Mouse (Mus musculus): ENCODE results near the gene Trim46. TPM values are rescaled to one million over a fixed set of nuclear protein-coding genes. Genes with fewer than 3 reads are reported as not detected.
A peak's percentile ranks its signal among the peaks of the same experiment; 100 is the strongest.

Gene Trim46
- polyA plus RNA-seq, 1 experiment from 2014 or later: 0.28 TPM

DNA sequence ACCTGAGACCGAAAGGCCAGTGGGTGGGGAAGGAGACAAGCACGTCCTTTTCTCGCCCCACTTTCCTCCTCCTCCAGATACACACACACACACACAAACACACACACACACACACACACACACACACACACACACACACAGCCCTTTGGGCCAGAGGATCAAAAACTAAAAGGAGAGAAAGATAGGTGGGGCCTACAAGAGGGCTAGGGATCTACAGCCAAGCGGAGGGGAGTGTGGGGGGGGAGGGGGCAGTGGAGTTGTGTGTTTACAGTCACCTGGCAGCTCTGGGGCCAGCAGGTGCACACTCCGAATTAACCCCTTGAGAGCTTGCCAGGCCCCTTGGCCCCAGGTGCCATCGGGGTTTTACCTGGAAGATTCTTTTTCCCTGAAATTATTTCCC is 13.5 kb downstream of the Trim46 start:
- 63% methylated on average over 6 of the region's 6 CpGs for WGBS (ENCODE audit: insufficient replicate concordance)
- no peaks in the 10 kb centered on the region for H3K9me3 ChIP-seq (replicated peaks; ENCODE audit: control insufficient read depth, low read length)
- H3K36me3 ChIP-seq (ENCODE audit: control insufficient read depth, insufficient read depth): no peaks in the 10 kb centered on the region
- no peak overlapping the region for H3K4me3 ChIP-seq (ENCODE audit: low read depth, low read length)
- peaks cover 27% of the 10 kb centered on the region for H3K27me3 ChIP-seq (ENCODE audit: control insufficient read depth, insufficient read depth, low read depth, low read length)
- H3K4me1 ChIP-seq (ENCODE audit: control insufficient read depth, low read depth, low read length): peaks cover 9% of the 10 kb centered on the region
- H3K27ac ChIP-seq (ENCODE audit: low read length): no peak overlapping the region
- no peak overlapping the region for H3K9ac ChIP-seq (ENCODE audit: low read depth, low read length)
- ATAC-seq (ENCODE audit: low read depth): no peak
- H3K4me2 ChIP-seq (ENCODE audit: low read depth, low read length): no peak overlapping the region

- Histone ChIP-seq H3K4me1 (ENCODE audit: control insufficient read depth, low read depth, low read length) (peaks cover 15% of the 10 kb centered on the region), H3K36me3 (ENCODE audit: control insufficient read depth, insufficient read depth) (no peaks in the 10 kb centered on the region), H3K9me3 (replicated peaks; ENCODE audit: control insufficient read depth, low read length) (no peaks in the 10 kb centered on the region), H3K9ac (ENCODE audit: low read depth, low read length) (no peak overlapping the region), H3K27me3 (ENCODE audit: control insufficient read depth, insufficient read depth, low read depth, low read length) (peaks cover 35% of the 10 kb centered on the region), H3K4me3 (ENCODE audit: low read depth, low read length) (no peak overlapping the region), H3K27ac (ENCODE audit: low read length) (no peak overlapping the region), H3K4me2 (ENCODE audit: low read depth, low read length) (no peak overlapping the region)
- 60% methylated on average over 16 of the region's 16 CpGs for WGBS (ENCODE audit: insufficient replicate concordance)
- ATAC-seq (ENCODE audit: low read depth): no peak
Observed at GRCm38 (mm10) chr3:89231772-89232275, 14.3 kb downstream of the Trim46 start.

DNA sequence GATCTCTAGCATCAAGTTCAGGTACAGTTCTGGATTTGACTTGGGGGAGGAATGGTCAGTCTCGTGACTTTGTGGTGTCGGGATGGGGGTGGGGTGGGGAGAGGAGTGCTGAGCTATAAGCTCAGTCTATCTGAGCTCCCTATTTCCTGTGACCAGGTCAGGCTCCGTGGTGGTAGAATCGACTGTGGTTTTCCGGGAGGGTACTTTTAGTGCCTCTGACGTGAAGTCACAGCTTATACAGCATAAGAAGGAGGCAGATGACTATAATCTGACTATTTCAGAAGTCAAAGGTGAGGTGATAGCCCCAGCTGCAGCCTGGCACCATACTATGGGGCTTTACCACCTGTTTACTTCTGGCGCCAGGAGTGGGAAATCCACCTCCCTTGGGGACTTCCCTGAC is 14.8 kb downstream of the Trim46 start:
- no peak for ATAC-seq (ENCODE audit: low read depth)
- H3K4me3 ChIP-seq (ENCODE audit: low read depth, low read length): no peak overlapping the region
- H3K27ac ChIP-seq (ENCODE audit: low read length): no peak overlapping the region
- no peaks in the 10 kb centered on the region for H3K9me3 ChIP-seq (replicated peaks; ENCODE audit: control insufficient read depth, low read length)
- H3K4me2 ChIP-seq (ENCODE audit: low read depth, low read length): no peak overlapping the region
- peaks cover 15% of the 10 kb centered on the region for H3K4me1 ChIP-seq (ENCODE audit: control insufficient read depth, low read depth, low read length)
- H3K36me3 ChIP-seq (ENCODE audit: control insufficient read depth, insufficient read depth): no peaks in the 10 kb centered on the region
- H3K27me3 ChIP-seq (ENCODE audit: control insufficient read depth, insufficient read depth, low read depth, low read length): peaks cover 40% of the 10 kb centered on the region
- H3K9ac ChIP-seq (ENCODE audit: low read depth, low read length): no peak overlapping the region
- 23% methylated on average over 7 of the region's 7 CpGs for WGBS (ENCODE audit: insufficient replicate concordance)

DNA sequence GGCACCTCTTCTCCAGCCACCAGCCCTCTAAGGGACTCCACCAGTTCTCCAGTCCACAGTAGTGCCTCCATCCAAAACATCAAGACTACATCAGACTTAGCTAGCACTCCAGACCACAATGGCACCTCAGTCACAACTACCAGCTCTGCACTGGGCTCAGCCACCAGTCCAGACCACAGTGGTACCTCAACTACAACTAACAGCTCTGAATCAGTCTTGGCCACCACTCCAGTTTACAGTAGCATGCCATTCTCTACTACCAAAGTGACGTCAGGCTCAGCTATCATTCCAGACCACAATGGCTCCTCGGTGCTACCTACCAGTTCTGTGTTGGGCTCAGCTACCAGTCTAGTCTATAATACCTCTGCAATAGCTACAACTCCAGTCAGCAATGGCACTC is 15.5 kb downstream of the Trim46 start:
- H3K27ac ChIP-seq (ENCODE audit: low read length): no peak overlapping the region
- no peak for ATAC-seq (ENCODE audit: low read depth)
- H3K36me3 ChIP-seq (ENCODE audit: control insufficient read depth, insufficient read depth): no peaks in the 10 kb centered on the region
- no peak overlapping the region for H3K9ac ChIP-seq (ENCODE audit: low read depth, low read length)
- no peak overlapping the region for H3K4me2 ChIP-seq (ENCODE audit: low read depth, low read length)
- peaks cover 15% of the 10 kb centered on the region for H3K4me1 ChIP-seq (ENCODE audit: control insufficient read depth, low read depth, low read length)
- no peaks in the 10 kb centered on the region for H3K9me3 ChIP-seq (replicated peaks; ENCODE audit: control insufficient read depth, low read length)
- WGBS (ENCODE audit: insufficient replicate concordance): 53% methylated on average over 2 of the region's 2 CpGs
- H3K4me3 ChIP-seq (ENCODE audit: low read depth, low read length): no peak overlapping the region
- H3K27me3 ChIP-seq (ENCODE audit: control insufficient read depth, insufficient read depth, low read depth, low read length): peaks cover 47% of the 10 kb centered on the region

DNA sequence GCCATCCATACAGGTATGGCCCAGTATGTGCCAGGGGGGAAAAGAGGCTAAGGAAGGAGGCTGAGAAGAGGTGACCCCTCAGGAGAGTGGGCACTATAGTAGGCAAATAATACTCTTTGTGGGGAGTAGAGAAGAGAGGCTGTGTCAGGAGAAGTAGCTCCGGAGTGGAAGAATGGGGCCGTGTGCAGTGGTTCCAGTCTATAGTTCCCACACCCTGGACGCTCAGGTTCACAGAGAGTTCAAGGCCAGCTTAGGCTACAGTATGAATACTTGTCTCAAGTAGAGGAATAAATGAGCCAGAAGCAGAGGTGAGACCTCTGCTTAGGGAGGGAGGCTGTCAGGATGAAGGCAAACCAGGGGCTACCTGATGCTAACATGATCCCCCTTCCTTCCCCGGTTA is 16.8 kb downstream of the Trim46 start:
- Histone ChIP-seq H3K4me2 (ENCODE audit: low read depth, low read length) (no peak overlapping the region), H3K4me3 (ENCODE audit: low read depth, low read length) (no peak overlapping the region), H3K27me3 (ENCODE audit: control insufficient read depth, insufficient read depth, low read depth, low read length) (peaks cover 51% of the 10 kb centered on the region), H3K4me1 (ENCODE audit: control insufficient read depth, low read depth, low read length) (peaks cover 15% of the 10 kb centered on the region), H3K9ac (ENCODE audit: low read depth, low read length) (no peak overlapping the region), H3K36me3 (ENCODE audit: control insufficient read depth, insufficient read depth) (no peaks in the 10 kb centered on the region), H3K9me3 (replicated peaks; ENCODE audit: control insufficient read depth, low read length) (no peaks in the 10 kb centered on the region), H3K27ac (ENCODE audit: low read length) (no peak overlapping the region)
- WGBS (ENCODE audit: insufficient replicate concordance): 66% methylated on average over 4 of the region's 4 CpGs
- ATAC-seq (ENCODE audit: low read depth): no peak

DNA sequence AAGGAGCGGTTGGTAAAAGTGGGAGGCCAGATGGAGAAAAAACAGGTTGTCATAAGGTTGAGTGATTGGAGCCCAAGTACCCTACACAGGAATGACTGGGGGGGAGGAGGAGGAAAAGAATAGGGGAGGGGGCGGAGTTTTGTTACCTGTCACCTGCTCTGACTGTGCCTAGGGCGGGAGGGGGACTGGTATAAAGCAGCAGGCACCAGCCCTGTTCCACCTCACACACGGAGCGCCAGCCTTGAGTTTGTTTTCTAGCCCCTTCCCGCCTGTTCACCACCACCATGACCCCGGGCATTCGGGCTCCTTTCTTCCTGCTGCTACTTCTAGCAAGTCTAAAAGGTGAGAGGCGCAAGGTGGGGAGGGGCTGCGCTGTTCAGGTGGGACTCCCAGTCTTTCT is 17.3 kb downstream of the Trim46 start, which contains the start of gene Muc1:
TSS of gene Muc1 (plus strand) at position 222 of the 400 bp plus-strand sequence.
- H3K27me3 ChIP-seq (ENCODE audit: control insufficient read depth, insufficient read depth, low read depth, low read length): peaks cover 51% of the 10 kb centered on the region
- H3K9me3 ChIP-seq (replicated peaks; ENCODE audit: control insufficient read depth, low read length): no peaks in the 10 kb centered on the region
- ATAC-seq (ENCODE audit: low read depth): no peak
- no peak within 1 kb of the TSS for H3K9ac ChIP-seq (ENCODE audit: low read depth, low read length)
- peaks cover 15% of the 10 kb centered on the region for H3K4me1 ChIP-seq (ENCODE audit: control insufficient read depth, low read depth, low read length)
- H3K4me3 ChIP-seq (ENCODE audit: low read depth, low read length): peak within 1 kb of the TSS; percentile 57
- peak within 1 kb of the TSS; percentile 74 for H3K4me2 ChIP-seq (ENCODE audit: low read depth, low read length)
- no peak within 1 kb of the TSS for H3K27ac ChIP-seq (ENCODE audit: low read length)
- WGBS (ENCODE audit: insufficient replicate concordance): 32% methylated on average over 10 of the region's 10 CpGs
- no peaks in the 10 kb centered on the region for H3K36me3 ChIP-seq (ENCODE audit: control insufficient read depth, insufficient read depth)

DNA sequence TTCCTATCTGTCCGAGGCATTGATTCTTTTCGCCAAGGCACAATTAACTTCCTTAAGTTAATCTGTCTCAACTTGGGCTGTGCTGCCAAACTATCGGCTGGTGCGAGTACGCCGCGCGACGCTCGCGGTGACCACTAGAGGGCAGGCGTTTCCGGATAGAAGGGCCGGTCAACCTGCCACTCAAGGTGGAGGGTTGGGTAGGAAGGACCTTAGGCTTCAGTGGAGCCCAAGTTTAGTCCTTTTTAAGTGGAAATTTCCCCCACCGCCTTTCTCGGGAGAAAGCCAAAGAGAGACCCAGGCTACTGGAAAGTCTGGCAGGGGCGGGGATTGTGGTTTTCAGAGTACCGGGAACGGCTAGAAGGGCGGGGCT is 17.9 kb downstream of the Trim46 start:
- Histone ChIP-seq H3K4me2 (ENCODE audit: low read depth, low read length) (peak overlapping the region; percentile 74), H3K4me1 (ENCODE audit: control insufficient read depth, low read depth, low read length) (peaks cover 15% of the 10 kb centered on the region), H3K27ac (ENCODE audit: low read length) (no peak overlapping the region), H3K27me3 (ENCODE audit: control insufficient read depth, insufficient read depth, low read depth, low read length) (peaks cover 51% of the 10 kb centered on the region), H3K9ac (ENCODE audit: low read depth, low read length) (no peak overlapping the region), H3K4me3 (ENCODE audit: low read depth, low read length) (peak overlapping the region; percentile 57), H3K9me3 (replicated peaks; ENCODE audit: control insufficient read depth, low read length) (no peaks in the 10 kb centered on the region), H3K36me3 (ENCODE audit: control insufficient read depth, insufficient read depth) (no peaks in the 10 kb centered on the region)
- ATAC-seq (ENCODE audit: low read depth): peak; percentile 49
- WGBS (ENCODE audit: insufficient replicate concordance): under 1% methylated on average over 20 of the region's 20 CpGs

DNA sequence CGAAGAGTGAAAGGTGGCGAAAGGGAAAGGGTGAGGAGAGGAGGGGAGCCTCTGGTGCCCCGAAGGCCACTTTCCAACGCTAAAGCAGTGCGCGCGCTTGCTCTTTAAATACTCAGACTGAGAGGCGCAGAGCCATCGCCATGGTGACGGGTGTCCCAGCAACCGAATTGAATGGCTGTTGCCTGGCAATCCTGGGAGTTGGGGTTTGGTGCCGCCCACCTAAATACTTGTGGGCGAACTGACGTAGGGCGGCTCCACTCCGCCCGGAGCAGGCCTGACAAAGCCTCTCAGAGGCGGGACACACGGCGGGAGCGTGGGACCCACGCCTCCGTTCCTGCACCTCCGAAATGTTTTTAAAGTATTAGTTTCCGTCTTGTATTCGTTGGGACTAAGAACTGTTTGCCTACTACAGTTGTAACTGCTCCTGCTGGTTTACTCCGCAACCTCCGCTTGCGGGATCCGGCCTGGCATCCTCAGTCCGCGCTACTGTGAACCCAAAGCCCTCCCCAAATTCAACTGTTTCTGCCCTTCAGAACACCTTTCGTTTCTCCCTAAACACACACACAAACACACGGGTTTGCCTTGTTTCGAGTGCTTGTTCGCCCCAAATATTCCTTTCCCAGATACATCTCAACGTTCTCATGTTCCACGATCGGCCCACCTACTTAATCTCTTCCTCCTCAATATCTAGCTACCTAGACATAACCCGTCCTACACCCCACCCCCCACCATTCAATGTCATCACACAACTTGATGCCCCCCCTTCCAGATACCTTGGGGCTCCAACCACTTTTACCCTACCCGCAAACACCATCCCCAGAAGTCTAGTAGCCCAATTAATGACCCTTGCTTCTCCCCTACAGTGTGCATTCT is 18.6 kb downstream of the Trim46 start:
- Histone ChIP-seq H3K36me3 (ENCODE audit: control insufficient read depth, insufficient read depth) (no peaks in the 10 kb centered on the region), H3K4me2 (ENCODE audit: low read depth, low read length) (peak overlapping the region; percentile 74), H3K9me3 (replicated peaks; ENCODE audit: control insufficient read depth, low read length) (no peaks in the 10 kb centered on the region), H3K27ac (ENCODE audit: low read length) (no peak overlapping the region), H3K27me3 (ENCODE audit: control insufficient read depth, insufficient read depth, low read depth, low read length) (peaks cover 51% of the 10 kb centered on the region), H3K9ac (ENCODE audit: low read depth, low read length) (no peak overlapping the region), H3K4me1 (ENCODE audit: control insufficient read depth, low read depth, low read length) (peaks cover 15% of the 10 kb centered on the region), H3K4me3 (ENCODE audit: low read depth, low read length) (peak overlapping the region; percentile 57)
- WGBS (ENCODE audit: insufficient replicate concordance): 4% methylated on average over 41 of the region's 41 CpGs
- ATAC-seq (ENCODE audit: low read depth): peak; percentile 39; the same call in 1 of the 2 replicates

DNA sequence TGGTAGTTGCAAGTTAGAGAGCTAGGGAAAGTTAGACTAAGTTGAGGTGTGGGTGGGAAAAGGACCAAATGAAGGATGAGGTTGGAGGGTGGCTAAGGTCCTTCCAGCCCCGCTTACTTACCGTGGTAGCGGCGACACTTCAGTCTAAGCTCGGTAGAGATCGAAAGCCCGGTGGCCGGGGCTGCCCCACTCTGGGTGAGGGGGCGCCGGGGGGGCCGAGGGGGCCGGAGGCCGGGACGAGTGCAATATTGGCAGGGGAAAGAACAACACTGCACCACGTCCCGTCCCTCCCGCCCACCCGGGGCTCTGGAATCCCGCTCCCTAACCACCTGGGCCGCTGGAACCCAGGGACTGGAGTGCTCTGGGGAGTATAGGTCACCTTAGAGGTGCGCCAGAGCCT is 19.2 kb downstream of the Trim46 start, which contains the start of gene Mtx1:
TSS of gene Mtx1 (minus strand) at position 189 of the 400 bp plus-strand sequence.
- H3K9ac ChIP-seq (ENCODE audit: low read depth, low read length): no peak within 1 kb of the TSS
- peak within 1 kb of the TSS; percentile 74 for H3K4me2 ChIP-seq (ENCODE audit: low read depth, low read length)
- H3K27me3 ChIP-seq (ENCODE audit: control insufficient read depth, insufficient read depth, low read depth, low read length): peaks cover 51% of the 10 kb centered on the region
- peaks cover 15% of the 10 kb centered on the region for H3K4me1 ChIP-seq (ENCODE audit: control insufficient read depth, low read depth, low read length)
- 9% methylated on average over 21 of the region's 21 CpGs for WGBS (ENCODE audit: insufficient replicate concordance)
- ATAC-seq (ENCODE audit: low read depth): no peak; the same call in 1 of the 2 replicates
- no peak within 1 kb of the TSS for H3K27ac ChIP-seq (ENCODE audit: low read length)
- H3K4me3 ChIP-seq (ENCODE audit: low read depth, low read length): peak within 1 kb of the TSS; percentile 15; the same call in 1 of the 2 replicates
- H3K36me3 ChIP-seq (ENCODE audit: control insufficient read depth, insufficient read depth): no peaks in the 10 kb centered on the region
- no peaks in the 10 kb centered on the region for H3K9me3 ChIP-seq (replicated peaks; ENCODE audit: control insufficient read depth, low read length)
